In genomic region chr11:113683957-113684706, GRCm38 (mm10) we compare ENCODE assay signal across 8 mouse cellular contexts. TPM values are rescaled to one million over a fixed set of nuclear protein-coding genes. Genes with fewer than 3 reads are reported as not detected.
DNase-seq lines count a peak whose midpoint lies in the region; ATAC-seq and TF ChIP-seq lines count a peak whose summit lies in the region.

Fam104a (minus strand) TSS chr11:113684155.
D11Wsu47e (plus strand) TSS chr11:113684412.

- peaks cover 4% of the 10 kb centered on the region for H3K79me2 ChIP-seq in heart, adult 2 months (replicated peaks; ENCODE audit: control insufficient read depth, insufficient read depth, low read length)

- peaks cover 38% of the 10 kb centered on the region for H3K4me1 ChIP-seq in embryonic facial prominence, embryonic 13.5 days
- peaks cover 5% of the 10 kb centered on the region; the same call in 1 of the 2 replicates for H3K4me1 ChIP-seq in heart, adult 2 months (ENCODE audit: control insufficient read depth, insufficient read depth, low read length)
- H3K4me1 ChIP-seq in limb, embryonic 13.5 days, result peaks cover 35% of the 10 kb centered on the region
- peaks cover 45% of the 10 kb centered on the region for H3K4me1 ChIP-seq in midbrain, embryonic 16.5 days (ENCODE audit: control insufficient read depth, insufficient read depth, low read length)

- H3K27ac ChIP-seq in embryonic facial prominence, embryonic 13.5 days, result peak within 1 kb of the TSS; percentile 94
- peak within 1 kb of the TSS; percentile 95 for H3K27ac ChIP-seq in heart, adult 2 months
- H3K27ac ChIP-seq in limb, embryonic 13.5 days, result peak within 1 kb of the TSS; percentile 95
- peak within 1 kb of the TSS; percentile 78 for H3K27ac ChIP-seq in midbrain, embryonic 16.5 days (ENCODE audit: low read length)

- intact Hi-C loops in heart, adult 2 months (cut with DNase I), result loop anchor here (1.0 to 10.0 kb wide), 3 partner anchors 35 to 981 kb away; partner anchors contain the start of genes Cog1 and Rpl38

- no peak for TF ChIP-seq CTCF in heart, adult 2 months (IDR thresholded peaks at IDR 0.05)

- peak within 1 kb of the TSS; percentile 70 for H3K4me3 ChIP-seq in embryonic facial prominence, embryonic 13.5 days
- peak within 1 kb of the TSS; percentile 93 for H3K4me3 ChIP-seq in heart, adult 2 months
- peak within 1 kb of the TSS; percentile 96 for H3K4me3 ChIP-seq in limb, embryonic 13.5 days
- peak within 1 kb of the TSS; percentile 95 for H3K4me3 ChIP-seq in midbrain, embryonic 16.5 days (ENCODE audit: low read depth, low read length)

- peak within 1 kb of the TSS; percentile 87 for H3K9ac ChIP-seq in embryonic facial prominence, embryonic 13.5 days
- H3K9ac ChIP-seq in heart, adult 2 months (ENCODE audit: low read depth, low read length), result peak within 1 kb of the TSS; percentile 99
- peak within 1 kb of the TSS; percentile 92 for H3K9ac ChIP-seq in limb, embryonic 13.5 days
- H3K9ac ChIP-seq in midbrain, embryonic 16.5 days (ENCODE audit: low read depth, low read length), result peak within 1 kb of the TSS; percentile 88

- peak; percentile 97 for DNase-seq in 3134 (ENCODE audit: extremely low read depth, insufficient read length, low spot score)
- peak; percentile 97 for DNase-seq in adrenal gland, postnatal 36 days
- peak; percentile 97 to 98 for DNase-seq in heart, adult 2 months
- peak; percentile 95 for DNase-seq in kidney, adult 8-10 months
- peak; percentile 96 to 97 for DNase-seq in spleen, postnatal 10 days (ENCODE audit: low spot score in 2 of 2)

- peaks cover 17% of the 10 kb centered on the region for H3K36me3 ChIP-seq in embryonic facial prominence, embryonic 13.5 days
- no peaks in the 10 kb centered on the region for H3K36me3 ChIP-seq in heart, adult 2 months (ENCODE audit: control insufficient read depth, insufficient read depth, low read length)
- H3K36me3 ChIP-seq in limb, embryonic 13.5 days, result peaks cover 16% of the 10 kb centered on the region
- peaks cover 14% of the 10 kb centered on the region for H3K36me3 ChIP-seq in midbrain, embryonic 16.5 days (ENCODE audit: control insufficient read depth, insufficient read depth, low read length)

- TF ChIP-seq POLR2A in heart, adult 2 months (IDR thresholded peaks at IDR 0.05; ENCODE audit: insufficient read depth, low read depth, low read length), result peak; percentile 64

- under 1% methylated on average over 73 of the region's 73 CpGs for WGBS in embryonic facial prominence, embryonic 13.5 days
- WGBS in heart, adult 2 months, result under 1% methylated on average over 73 of the region's 73 CpGs
- WGBS in limb, embryonic 13.5 days, result under 1% methylated on average over 71 of the region's 73 CpGs
- WGBS in midbrain, embryonic 16.5 days, result under 1% methylated on average over 63 of the region's 73 CpGs

- TF ChIP-seq EP300 in heart, adult 2 months (IDR thresholded peaks at IDR 0.05; ENCODE audit: insufficient read depth, low read depth, low read length), result no peak

- H3K27me3 ChIP-seq in embryonic facial prominence, embryonic 13.5 days, result no peaks in the 10 kb centered on the region
- H3K27me3 ChIP-seq in heart, adult 2 months (ENCODE audit: control insufficient read depth, insufficient read depth, low read length), result no peaks in the 10 kb centered on the region
- H3K27me3 ChIP-seq in limb, embryonic 13.5 days, result no peaks in the 10 kb centered on the region
- H3K27me3 ChIP-seq in midbrain, embryonic 16.5 days (ENCODE audit: control insufficient read depth, insufficient read depth, low read depth, low read length), result no peaks in the 10 kb centered on the region

- ATAC-seq in embryonic facial prominence, embryonic 13.5 days (ENCODE audit: insufficient number of reproducible peaks, insufficient read depth, low FRiP score, low TSS enrichment, low read depth), result peak; percentile 92
- ATAC-seq in limb, embryonic 13.5 days (ENCODE audit: low FRiP score, low read depth), result peak; percentile 93
- ATAC-seq in midbrain, embryonic 16.5 days, result peak; percentile 97

- H3K9me3 ChIP-seq in embryonic facial prominence, embryonic 13.5 days, result no peaks in the 10 kb centered on the region
- H3K9me3 ChIP-seq in limb, embryonic 13.5 days, result no peaks in the 10 kb centered on the region
- no peaks in the 10 kb centered on the region for H3K9me3 ChIP-seq in midbrain, embryonic 16.5 days (replicated peaks; ENCODE audit: control insufficient read depth, low read length, poor library complexity, severe bottlenecking)

- peak within 1 kb of the TSS; percentile 86 for H3K4me2 ChIP-seq in embryonic facial prominence, embryonic 13.5 days
- H3K4me2 ChIP-seq in limb, embryonic 13.5 days (replicated peaks), result peak within 1 kb of the TSS; percentile 76
- peak within 1 kb of the TSS; percentile 99 for H3K4me2 ChIP-seq in midbrain, embryonic 16.5 days (ENCODE audit: low read length)

RNA-seq across cellular contexts. Expression of gene Fam104a, which starts in this region (rescaled TPM):
- total RNA-seq in adrenal gland, postnatal 36 days (2021), result 10 to 100 TPM; 32.0 to 39.7 TPM
- 49.0 and 50.1 TPM in 2 replicates for polyA plus RNA-seq in embryonic facial prominence, embryonic 13.5 days (2015; fragmentation: Nextera tagmentation; extraction: Ambion mirVana)
- 10 to 100 TPM; 15.3 to 16.4 TPM for total RNA-seq in heart, adult 2 months (2021)
- polyA plus RNA-seq in heart, adult 2 months (2012; rRNA removed), result 10.7 and 12.4 TPM in 2 replicates
- 48.0 and 50.1 TPM in 2 replicates for polyA plus RNA-seq in limb, embryonic 13.5 days (2015; fragmentation: Nextera tagmentation; extraction: Ambion mirVana)
- polyA plus RNA-seq in midbrain, embryonic 16.5 days (2015; fragmentation: Nextera tagmentation; extraction: Ambion mirVana), result 37.4 and 37.9 TPM in 2 replicates

RNA-seq across cellular contexts. Expression of gene D11Wsu47e, which starts in this region (rescaled TPM):
- 10 to 100 TPM; 13.4 to 18.7 TPM for total RNA-seq in adrenal gland, postnatal 36 days (2021)
- 23.5 and 24.4 TPM in 2 replicates for polyA plus RNA-seq in embryonic facial prominence, embryonic 13.5 days (2015; fragmentation: Nextera tagmentation; extraction: Ambion mirVana)
- 1 to 10 TPM; 5.8 to 6.4 TPM for total RNA-seq in heart, adult 2 months (2021)
- 4.7 and 7.8 TPM in 2 replicates for polyA plus RNA-seq in heart, adult 2 months (2012; rRNA removed)
- 22.7 and 23.7 TPM in 2 replicates for polyA plus RNA-seq in limb, embryonic 13.5 days (2015; fragmentation: Nextera tagmentation; extraction: Ambion mirVana)
- 24.5 and 25.8 TPM in 2 replicates for polyA plus RNA-seq in midbrain, embryonic 16.5 days (2015; fragmentation: Nextera tagmentation; extraction: Ambion mirVana)

Comparison
In these comparisons a context has a peak if more than half of its experiments do, and no peak if none do; other contexts are left out.
1. Peak in every context shown above with its lines: DNase-seq, ATAC-seq, H3K4me3 ChIP-seq and H3K27ac ChIP-seq.